Comparison of ENCODE assay signal across 8 mouse cellular contexts in the genomic region with DNA sequence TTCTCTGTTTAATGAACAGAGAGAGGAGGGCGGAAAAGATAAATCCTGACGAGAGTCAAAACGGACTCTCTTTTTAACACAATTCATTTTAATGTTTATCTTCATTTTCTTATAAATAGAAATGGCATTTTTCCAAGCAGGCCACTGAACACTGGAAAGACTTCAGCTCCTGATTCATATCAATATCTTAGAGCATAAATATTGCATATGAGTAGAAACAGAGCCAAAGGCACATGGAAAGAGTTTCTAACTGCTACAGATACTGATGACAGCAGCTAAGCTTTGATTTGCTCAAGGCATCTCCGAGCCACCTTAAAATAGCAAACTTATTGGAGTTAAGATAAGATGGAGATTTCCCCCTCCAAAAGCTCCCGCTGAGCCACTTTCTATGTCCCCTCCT. TPM values are rescaled to one million over a fixed set of nuclear protein-coding genes. Genes with fewer than 3 reads are reported as not detected.
A peak's percentile ranks its signal among the peaks of the same experiment; 100 is the strongest.
DNase-seq lines count a peak whose midpoint lies in the region; ATAC-seq and TF ChIP-seq lines count a peak whose summit lies in the region.

No protein-coding gene starts in this region.

- H3K79me2 ChIP-seq in liver, adult 2 months (ENCODE audit: control insufficient read depth, insufficient read depth, low read length): no peaks in the 10 kb centered on the region; the same call in 1 of the 2 replicates

- 2% methylated on average over 5 of the region's 5 CpGs for WGBS in liver, adult 2 months
- WGBS in forebrain, embryonic 10.5 days: 18% methylated on average over 5 of the region's 5 CpGs
- 16% methylated on average over 5 of the region's 5 CpGs for WGBS in limb, embryonic 11.5 days
- WGBS in neural tube, embryonic 15.5 days: 6% methylated on average over 5 of the region's 5 CpGs

- peak overlapping the region; percentile 32 for H3K4me3 ChIP-seq in liver, adult 2 months (ENCODE audit: insufficient read depth, low read depth, low read length)
- H3K4me3 ChIP-seq in forebrain, embryonic 10.5 days: peak overlapping the region; percentile 59
- peak overlapping the region; percentile 48 for H3K4me3 ChIP-seq in limb, embryonic 11.5 days (ENCODE audit: low read depth, low read length)
- peak overlapping the region; percentile 47 for H3K4me3 ChIP-seq in neural tube, embryonic 15.5 days (replicated peaks)

- no peak for ATAC-seq in limb, embryonic 11.5 days (ENCODE audit: insufficient number of reproducible peaks, low FRiP score, low TSS enrichment, low read depth)
- ATAC-seq in neural tube, embryonic 15.5 days (ENCODE audit: low FRiP score): no peak

- TF ChIP-seq CTCF in liver, adult 2 months (IDR thresholded peaks at IDR 0.05; ENCODE audit: low read depth, low read length): no peak

- no peaks in the 10 kb centered on the region for H3K27me3 ChIP-seq in liver, adult 2 months (ENCODE audit: control insufficient read depth, insufficient read depth, low read length)
- H3K27me3 ChIP-seq in forebrain, embryonic 10.5 days (ENCODE audit: poor library complexity, severe bottlenecking): peaks cover 6% of the 10 kb centered on the region
- no peaks in the 10 kb centered on the region for H3K27me3 ChIP-seq in limb, embryonic 11.5 days (ENCODE audit: control insufficient read depth, insufficient read depth, low read length)
- H3K27me3 ChIP-seq in neural tube, embryonic 15.5 days (replicated peaks): no peaks in the 10 kb centered on the region; the same call in 1 of the 2 replicates

- DNase-seq in liver, adult 2 months (ENCODE audit: extremely low read depth, low read depth, low spot score): peak; percentile 46
- no peak for DNase-seq in liver
- no peak for DNase-seq in forebrain, embryonic 10.5 days (ENCODE audit: extremely low spot score, low spot score)
- DNase-seq in limb, embryonic 11.5 days (ENCODE audit: low spot score): no peak
- no peak for DNase-seq in adrenal gland, postnatal 4 days (ENCODE audit: low spot score in 2 of 2)
- DNase-seq in layer of hippocampus, adult 11-12 months (ENCODE audit: low spot score): no peak
- no peak for DNase-seq in right cerebral cortex, adult 18-20 months

- no peaks in the 10 kb centered on the region for H3K36me3 ChIP-seq in liver, adult 2 months (ENCODE audit: control insufficient read depth, insufficient read depth, low read length)
- H3K36me3 ChIP-seq in forebrain, embryonic 10.5 days (replicated peaks): no peaks in the 10 kb centered on the region
- no peaks in the 10 kb centered on the region for H3K36me3 ChIP-seq in limb, embryonic 11.5 days (ENCODE audit: control insufficient read depth, insufficient read depth, low read length)
- H3K36me3 ChIP-seq in neural tube, embryonic 15.5 days: no peaks in the 10 kb centered on the region

- H3K4me1 ChIP-seq in liver, adult 2 months (ENCODE audit: control insufficient read depth, insufficient read depth, low read length): peaks cover 4% of the 10 kb centered on the region; the same call in 1 of the 2 replicates
- peaks cover 13% of the 10 kb centered on the region for H3K4me1 ChIP-seq in forebrain, embryonic 10.5 days
- H3K4me1 ChIP-seq in limb, embryonic 11.5 days (ENCODE audit: control insufficient read depth, insufficient read depth, low read length): no peaks in the 10 kb centered on the region
- peaks cover 24% of the 10 kb centered on the region for H3K4me1 ChIP-seq in neural tube, embryonic 15.5 days

- no peaks in the 10 kb centered on the region for H3K9me3 ChIP-seq in forebrain, embryonic 10.5 days
- no peaks in the 10 kb centered on the region for H3K9me3 ChIP-seq in limb, embryonic 11.5 days (ENCODE audit: control insufficient read depth, low read length)
- no peaks in the 10 kb centered on the region for H3K9me3 ChIP-seq in neural tube, embryonic 15.5 days (replicated peaks)

- H3K4me2 ChIP-seq in limb, embryonic 11.5 days (ENCODE audit: low read depth, severe bottlenecking): peak overlapping the region; percentile 61
- peak overlapping the region; percentile 76 for H3K4me2 ChIP-seq in neural tube, embryonic 15.5 days

- H3K27ac ChIP-seq in liver, adult 2 months (replicated peaks; ENCODE audit: insufficient read depth, low read depth, low read length): peak overlapping the region; percentile 87
- H3K27ac ChIP-seq in forebrain, embryonic 10.5 days: peak overlapping the region; percentile 86
- no peak overlapping the region for H3K27ac ChIP-seq in limb, embryonic 11.5 days (replicated peaks; ENCODE audit: low read depth, low read length)
- H3K27ac ChIP-seq in neural tube, embryonic 15.5 days (replicated peaks): peak overlapping the region; percentile 75

- no peak for TF ChIP-seq POLR2A in liver, adult 2 months (IDR thresholded peaks at IDR 0.05; ENCODE audit: extremely low read depth, insufficient read depth, low read length)

- H3K9ac ChIP-seq in liver, adult 2 months (ENCODE audit: low read depth, low read length): peak overlapping the region; percentile 12
- no peak overlapping the region; the same call in 1 of the 2 replicates for H3K9ac ChIP-seq in limb, embryonic 11.5 days (ENCODE audit: low read length)
- peak overlapping the region; percentile 47 for H3K9ac ChIP-seq in neural tube, embryonic 15.5 days (replicated peaks)

RNA-seq across cellular contexts. Expression of a gene that starts 14.3 kb away (rescaled TPM):
- total RNA-seq in liver, adult 2 months (2014; rRNA removed): 5.4 and 6.5 TPM in 2 replicates
- polyA plus RNA-seq in liver, adult 2 months (2012; rRNA removed): 1.6 and 1.7 TPM in 2 replicates
- polyA plus RNA-seq in forebrain, embryonic 10.5 days (2016; fragmentation: Nextera tagmentation; extraction: Ambion mirVana): 2.0 and 2.6 TPM in 2 replicates
- 6.4 and 7.4 TPM in 2 replicates for polyA plus RNA-seq in limb, embryonic 11.5 days (2014; fragmentation: Nextera tagmentation; extraction: Ambion mirVana)
- polyA plus RNA-seq in neural tube, embryonic 15.5 days (2015; fragmentation: Nextera tagmentation; extraction: Ambion mirVana): 18.0 and 19.7 TPM in 2 replicates
- total RNA-seq in adrenal gland, postnatal 4 days (2021): 10 to 100 TPM; 12.4 to 21.8 TPM
